Mouse (Mus musculus): ENCODE data around the gene Katnb1. TPM values are rescaled to one million over a fixed set of nuclear protein-coding genes. Genes with fewer than 3 reads are reported as not detected.

Katnb1 gene
- polyA plus RNA-seq, 1 experiment from 2014 or later = 24.8 TPM

GRCm38 (mm10) chr8:95131983-95132382 is 51.0 kb downstream of the Katnb1 start:
- Histone ChIP-seq H3K4me3 (ENCODE audit: low read depth, low read length) (no peak overlapping the region), H3K36me3 (ENCODE audit: control insufficient read depth, insufficient read depth, low read length) (no peaks in the 10 kb centered on the region), H3K27me3 (ENCODE audit: control insufficient read depth, insufficient read depth, low read length) (peaks cover 6% of the 10 kb centered on the region), H3K4me2 (replicated peaks; ENCODE audit: low read depth, low read length) (no peak overlapping the region), H3K27ac (ENCODE audit: low read depth, low read length) (no peak overlapping the region), H3K4me1 (replicated peaks; ENCODE audit: control insufficient read depth, insufficient read depth, low read length) (no peaks in the 10 kb centered on the region), H3K9ac (ENCODE audit: low read depth, low read length) (no peak overlapping the region), H3K9me3 (ENCODE audit: control insufficient read depth, low read length) (no peaks in the 10 kb centered on the region)
- 83% methylated on average over 5 of the region's 5 CpGs for WGBS
- DNase-seq (ENCODE audit: low spot score) (no peak), ATAC-seq (ENCODE audit: low FRiP score) (no peak)

- H3K9me3 ChIP-seq (ENCODE audit: control insufficient read depth, low read length) = no peaks in the 10 kb centered on the region
- peaks cover 3% of the 10 kb centered on the region; the same call in 1 of the 2 replicates for H3K4me1 ChIP-seq (replicated peaks; ENCODE audit: control insufficient read depth, insufficient read depth, low read length)
- peaks cover 16% of the 10 kb centered on the region for H3K27me3 ChIP-seq (ENCODE audit: control insufficient read depth, insufficient read depth, low read length)
- no peak overlapping the region for H3K9ac ChIP-seq (ENCODE audit: low read depth, low read length)
- WGBS = 90% methylated on average over 2 of the region's 2 CpGs
- H3K4me2 ChIP-seq (replicated peaks; ENCODE audit: low read depth, low read length) = no peak overlapping the region
- no peak overlapping the region for H3K4me3 ChIP-seq (ENCODE audit: low read depth, low read length)
- no peak for ATAC-seq (ENCODE audit: low FRiP score)
- no peak for DNase-seq (ENCODE audit: low spot score)
- H3K27ac ChIP-seq (ENCODE audit: low read depth, low read length) = no peak overlapping the region
- no peaks in the 10 kb centered on the region for H3K36me3 ChIP-seq (ENCODE audit: control insufficient read depth, insufficient read depth, low read length)
Measured at GRCm38 (mm10) chr8:95134186-95134585, 53.2 kb downstream of the Katnb1 start.

GRCm38 (mm10) chr8:95135242-95135641 is 54.3 kb downstream of the Katnb1 start:
- no peak overlapping the region for H3K4me2 ChIP-seq (replicated peaks; ENCODE audit: low read depth, low read length)
- no peak overlapping the region for H3K27ac ChIP-seq (ENCODE audit: low read depth, low read length)
- H3K36me3 ChIP-seq (ENCODE audit: control insufficient read depth, insufficient read depth, low read length) = no peaks in the 10 kb centered on the region
- WGBS = 57% methylated on average over 3 of the region's 3 CpGs
- H3K4me3 ChIP-seq (ENCODE audit: low read depth, low read length) = no peak overlapping the region
- H3K9ac ChIP-seq (ENCODE audit: low read depth, low read length) = no peak overlapping the region
- no peaks in the 10 kb centered on the region for H3K9me3 ChIP-seq (ENCODE audit: control insufficient read depth, low read length)
- ATAC-seq (ENCODE audit: low FRiP score) (no peak), DNase-seq (ENCODE audit: low spot score) (no peak)
- H3K27me3 ChIP-seq (ENCODE audit: control insufficient read depth, insufficient read depth, low read length) = peaks cover 16% of the 10 kb centered on the region
- peaks cover 3% of the 10 kb centered on the region; the same call in 1 of the 2 replicates for H3K4me1 ChIP-seq (replicated peaks; ENCODE audit: control insufficient read depth, insufficient read depth, low read length)

- 87% methylated on average over 3 of the region's 3 CpGs for WGBS
- H3K4me1 ChIP-seq (replicated peaks; ENCODE audit: control insufficient read depth, insufficient read depth, low read length) = peaks cover 5% of the 10 kb centered on the region; the same call in 1 of the 2 replicates
- H3K27me3 ChIP-seq (ENCODE audit: control insufficient read depth, insufficient read depth, low read length) = peaks cover 18% of the 10 kb centered on the region
- no peaks in the 10 kb centered on the region for H3K9me3 ChIP-seq (ENCODE audit: control insufficient read depth, low read length)
- H3K9ac ChIP-seq (ENCODE audit: low read depth, low read length) = no peak overlapping the region
- no peak overlapping the region for H3K4me3 ChIP-seq (ENCODE audit: low read depth, low read length)
- ATAC-seq (ENCODE audit: low FRiP score) (no peak), DNase-seq (ENCODE audit: low spot score) (no peak)
- H3K36me3 ChIP-seq (ENCODE audit: control insufficient read depth, insufficient read depth, low read length) = no peaks in the 10 kb centered on the region
- no peak overlapping the region for H3K27ac ChIP-seq (ENCODE audit: low read depth, low read length)
- H3K4me2 ChIP-seq (replicated peaks; ENCODE audit: low read depth, low read length) = no peak overlapping the region
Measured at GRCm38 (mm10) chr8:95136218-95136617, 55.2 kb downstream of the Katnb1 start.

GRCm38 (mm10) chr8:95137201-95137600 is 56.2 kb downstream of the Katnb1 start:
- no peaks in the 10 kb centered on the region for H3K36me3 ChIP-seq (ENCODE audit: control insufficient read depth, insufficient read depth, low read length)
- peaks cover 18% of the 10 kb centered on the region for H3K27me3 ChIP-seq (ENCODE audit: control insufficient read depth, insufficient read depth, low read length)
- peak overlapping the region; percentile 18 for H3K4me3 ChIP-seq (ENCODE audit: low read depth, low read length)
- peak overlapping the region; percentile 50 for H3K4me2 ChIP-seq (replicated peaks; ENCODE audit: low read depth, low read length)
- 15% methylated on average over 12 of the region's 12 CpGs for WGBS
- DNase-seq (ENCODE audit: low spot score) (no peak), ATAC-seq (ENCODE audit: low FRiP score) (no peak)
- H3K4me1 ChIP-seq (replicated peaks; ENCODE audit: control insufficient read depth, insufficient read depth, low read length) = peaks cover 10% of the 10 kb centered on the region
- H3K9ac ChIP-seq (ENCODE audit: low read depth, low read length) = no peak overlapping the region
- H3K27ac ChIP-seq (ENCODE audit: low read depth, low read length) = no peak overlapping the region
- no peaks in the 10 kb centered on the region for H3K9me3 ChIP-seq (ENCODE audit: control insufficient read depth, low read length)

- Histone ChIP-seq H3K9me3 (ENCODE audit: control insufficient read depth, low read length) (no peaks in the 10 kb centered on the region), H3K4me1 (replicated peaks; ENCODE audit: control insufficient read depth, insufficient read depth, low read length) (peaks cover 10% of the 10 kb centered on the region), H3K4me3 (ENCODE audit: low read depth, low read length) (peak overlapping the region; percentile 18), H3K27me3 (ENCODE audit: control insufficient read depth, insufficient read depth, low read length) (peaks cover 18% of the 10 kb centered on the region), H3K27ac (ENCODE audit: low read depth, low read length) (no peak overlapping the region), H3K4me2 (replicated peaks; ENCODE audit: low read depth, low read length) (peak overlapping the region; percentile 50), H3K9ac (ENCODE audit: low read depth, low read length) (no peak overlapping the region), H3K36me3 (ENCODE audit: control insufficient read depth, insufficient read depth, low read length) (no peaks in the 10 kb centered on the region)
- DNase-seq (ENCODE audit: low spot score) (peak; percentile 51), ATAC-seq (ENCODE audit: low FRiP score) (no peak)
- WGBS = 2% methylated on average over 28 of the region's 28 CpGs
Measured at GRCm38 (mm10) chr8:95137641-95138098, 56.7 kb downstream of the Katnb1 start.

- H3K4me3 ChIP-seq (ENCODE audit: low read depth, low read length) = no peak overlapping the region
Measured at GRCm38 (mm10) chr8:95138341-95139050, 57.5 kb downstream of the Katnb1 start.

GRCm38 (mm10) chr8:95139051-95139365 is 58.0 kb downstream of the Katnb1 start:
- no peak for ATAC-seq (ENCODE audit: low FRiP score)
- 56% methylated on average over 1 of the region's 1 CpGs for WGBS
- no peak for DNase-seq (ENCODE audit: low spot score)
- H3K4me1 ChIP-seq (replicated peaks; ENCODE audit: control insufficient read depth, insufficient read depth, low read length) = peaks cover 10% of the 10 kb centered on the region
- no peak overlapping the region for H3K4me3 ChIP-seq (ENCODE audit: low read depth, low read length)
- no peaks in the 10 kb centered on the region for H3K9me3 ChIP-seq (ENCODE audit: control insufficient read depth, low read length)
- peaks cover 18% of the 10 kb centered on the region for H3K27me3 ChIP-seq (ENCODE audit: control insufficient read depth, insufficient read depth, low read length)
- H3K9ac ChIP-seq (ENCODE audit: low read depth, low read length) = no peak overlapping the region
- no peaks in the 10 kb centered on the region for H3K36me3 ChIP-seq (ENCODE audit: control insufficient read depth, insufficient read depth, low read length)
- H3K27ac ChIP-seq (ENCODE audit: low read depth, low read length) = no peak overlapping the region
- no peak overlapping the region for H3K4me2 ChIP-seq (replicated peaks; ENCODE audit: low read depth, low read length)

More at GRCm38 (mm10) chr8:95138341-95139050, 57.5 kb downstream of the Katnb1 start:
- Histone ChIP-seq H3K9me3 (ENCODE audit: control insufficient read depth, low read length) (no peaks in the 10 kb centered on the region), H3K27ac (ENCODE audit: low read depth, low read length) (no peak overlapping the region), H3K27me3 (ENCODE audit: control insufficient read depth, insufficient read depth, low read length) (peaks cover 18% of the 10 kb centered on the region), H3K4me2 (replicated peaks; ENCODE audit: low read depth, low read length) (peak overlapping the region; percentile 50; the same call in 1 of the 2 replicates), H3K4me1 (replicated peaks; ENCODE audit: control insufficient read depth, insufficient read depth, low read length) (peaks cover 10% of the 10 kb centered on the region), H3K36me3 (ENCODE audit: control insufficient read depth, insufficient read depth, low read length) (no peaks in the 10 kb centered on the region), H3K9ac (ENCODE audit: low read depth, low read length) (no peak overlapping the region)
- WGBS = 29% methylated on average over 6 of the region's 6 CpGs
- no peak for DNase-seq (ENCODE audit: low spot score)
- no peak for ATAC-seq (ENCODE audit: low FRiP score)

- H3K9me3 ChIP-seq (ENCODE audit: control insufficient read depth, low read length) = no peaks in the 10 kb centered on the region
- H3K4me3 ChIP-seq (ENCODE audit: low read depth, low read length) = no peak overlapping the region
- peaks cover 10% of the 10 kb centered on the region for H3K4me1 ChIP-seq (replicated peaks; ENCODE audit: control insufficient read depth, insufficient read depth, low read length)
- DNase-seq (ENCODE audit: low spot score) (no peak), ATAC-seq (ENCODE audit: low FRiP score) (no peak)
- 75% methylated on average over 5 of the region's 5 CpGs for WGBS
- peaks cover 18% of the 10 kb centered on the region for H3K27me3 ChIP-seq (ENCODE audit: control insufficient read depth, insufficient read depth, low read length)
- no peaks in the 10 kb centered on the region for H3K36me3 ChIP-seq (ENCODE audit: control insufficient read depth, insufficient read depth, low read length)
- H3K27ac ChIP-seq (ENCODE audit: low read depth, low read length) = no peak overlapping the region
- no peak overlapping the region for H3K9ac ChIP-seq (ENCODE audit: low read depth, low read length)
- H3K4me2 ChIP-seq (replicated peaks; ENCODE audit: low read depth, low read length) = no peak overlapping the region
Measured at GRCm38 (mm10) chr8:95140555-95140954, 59.6 kb downstream of the Katnb1 start.

Measured in hindbrain, embryonic 11.5 days (tissue).